Mouse (Mus musculus): ENCODE measurements around the gene Nbeal1. TPM values are rescaled to one million over a fixed set of nuclear protein-coding genes. Genes with fewer than 3 reads are reported as not detected.

Gene Nbeal1
- polyA plus RNA-seq, 1 experiment: 42.0 TPM

GRCm38 (mm10) chr1:60188454-60188853 is 8.1 kb downstream of the Nbeal1 start:
- TF ChIP-seq POLR2A (IDR thresholded peaks at IDR 0.05; ENCODE audit: insufficient read depth, low read length): no peak
- no peak for TF ChIP-seq CTCF (IDR thresholded peaks at IDR 0.05; ENCODE audit: low read depth, low read length)
- no peak for TF ChIP-seq EP300 (IDR thresholded peaks at IDR 0.05; ENCODE audit: insufficient read depth, low read depth, low read length)
- Histone ChIP-seq H3K27me3 (ENCODE audit: control insufficient read depth, insufficient read depth, low read length, poor library complexity, severe bottlenecking) (no peaks in the 10 kb centered on the region), H3K9ac (ENCODE audit: low read depth, poor library complexity, severe bottlenecking) (no peak overlapping the region), H3K36me3 (ENCODE audit: control insufficient read depth, insufficient read depth, low read length, poor library complexity, severe bottlenecking) (no peaks in the 10 kb centered on the region; the same call in 1 of the 2 replicates), H3K27ac (ENCODE audit: insufficient read depth, low read length) (no peak overlapping the region), H3K9me3 (replicated peaks; ENCODE audit: control insufficient read depth, insufficient read depth, low read length, poor library complexity, severe bottlenecking) (no peaks in the 10 kb centered on the region), H3K4me1 (ENCODE audit: control insufficient read depth, insufficient read depth, low read length) (no peaks in the 10 kb centered on the region), H3K4me3 (ENCODE audit: low read depth, low read length) (no peak overlapping the region)

DNA sequence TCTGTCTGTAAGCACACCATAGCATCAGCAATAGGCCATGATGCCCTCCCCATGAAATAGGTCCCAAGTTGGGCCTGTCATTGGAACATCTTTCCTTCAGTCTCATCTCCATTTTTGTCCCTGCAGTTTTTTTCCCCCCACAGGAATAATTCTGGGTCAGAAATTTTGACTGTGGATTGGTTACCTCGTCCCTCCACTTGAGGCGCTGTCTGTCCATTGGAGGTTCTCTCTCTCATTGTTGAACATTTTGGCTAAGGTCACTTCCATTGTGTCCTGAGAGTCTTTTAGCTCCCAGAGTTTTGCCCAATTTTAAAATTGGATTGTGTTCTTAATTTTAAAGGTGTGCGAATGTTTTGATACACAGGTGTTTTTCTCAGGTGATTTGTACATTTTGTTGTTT is 16.4 kb downstream of the Nbeal1 start:
- H3K9ac ChIP-seq (ENCODE audit: low read depth, poor library complexity, severe bottlenecking): no peak overlapping the region
- no peak for TF ChIP-seq EP300 (IDR thresholded peaks at IDR 0.05; ENCODE audit: insufficient read depth, low read depth, low read length)
- TF ChIP-seq POLR2A (IDR thresholded peaks at IDR 0.05; ENCODE audit: insufficient read depth, low read length): no peak
- TF ChIP-seq CTCF (IDR thresholded peaks at IDR 0.05; ENCODE audit: low read depth, low read length): no peak
- H3K36me3 ChIP-seq (ENCODE audit: control insufficient read depth, insufficient read depth, low read length, poor library complexity, severe bottlenecking): peaks cover 5% of the 10 kb centered on the region; the same call in 1 of the 2 replicates

DNA sequence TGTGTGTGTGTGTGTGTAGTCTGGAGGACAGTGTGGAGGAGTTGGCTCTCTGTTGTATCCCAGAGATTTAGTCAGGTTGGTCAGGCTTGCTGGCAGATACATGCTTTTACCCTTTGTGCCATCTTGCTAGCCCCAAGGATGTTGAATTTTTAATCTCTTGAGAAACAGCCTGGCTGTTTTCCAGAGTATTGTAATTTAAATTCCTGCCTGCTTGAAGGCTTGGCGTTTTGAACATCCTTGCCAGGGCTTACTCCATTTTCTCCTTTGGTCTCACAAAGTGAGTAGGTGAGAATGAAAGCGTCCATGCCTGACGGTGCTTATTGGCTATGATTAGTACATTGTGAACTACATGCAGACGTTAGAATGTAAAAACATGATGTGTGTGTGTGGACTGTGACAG is 18.6 kb downstream of the Nbeal1 start:
- Histone ChIP-seq H3K27me3 (ENCODE audit: control insufficient read depth, insufficient read depth, low read length, poor library complexity, severe bottlenecking) (no peaks in the 10 kb centered on the region), H3K4me1 (ENCODE audit: control insufficient read depth, insufficient read depth, low read length) (no peaks in the 10 kb centered on the region), H3K9me3 (replicated peaks; ENCODE audit: control insufficient read depth, insufficient read depth, low read length, poor library complexity, severe bottlenecking) (no peaks in the 10 kb centered on the region), H3K9ac (ENCODE audit: low read depth, poor library complexity, severe bottlenecking) (no peak overlapping the region), H3K4me3 (ENCODE audit: low read depth, low read length) (no peak overlapping the region), H3K36me3 (ENCODE audit: control insufficient read depth, insufficient read depth, low read length, poor library complexity, severe bottlenecking) (peaks cover 9% of the 10 kb centered on the region), H3K27ac (ENCODE audit: insufficient read depth, low read length) (no peak overlapping the region)
- TF ChIP-seq POLR2A (IDR thresholded peaks at IDR 0.05; ENCODE audit: insufficient read depth, low read length) (no peak), EP300 (IDR thresholded peaks at IDR 0.05; ENCODE audit: insufficient read depth, low read depth, low read length) (no peak), CTCF (IDR thresholded peaks at IDR 0.05; ENCODE audit: low read depth, low read length) (no peak)

More for the DNA sequence above, 16.4 kb downstream of the Nbeal1 start:
- Histone ChIP-seq H3K27ac (ENCODE audit: insufficient read depth, low read length) (no peak overlapping the region), H3K27me3 (ENCODE audit: control insufficient read depth, insufficient read depth, low read length, poor library complexity, severe bottlenecking) (no peaks in the 10 kb centered on the region), H3K4me1 (ENCODE audit: control insufficient read depth, insufficient read depth, low read length) (no peaks in the 10 kb centered on the region), H3K9me3 (replicated peaks; ENCODE audit: control insufficient read depth, insufficient read depth, low read length, poor library complexity, severe bottlenecking) (no peaks in the 10 kb centered on the region), H3K4me3 (ENCODE audit: low read depth, low read length) (no peak overlapping the region)

- Histone ChIP-seq H3K4me3 (ENCODE audit: low read depth, low read length) (no peak overlapping the region), H3K9ac (ENCODE audit: low read depth, poor library complexity, severe bottlenecking) (no peak overlapping the region), H3K36me3 (ENCODE audit: control insufficient read depth, insufficient read depth, low read length, poor library complexity, severe bottlenecking) (peaks cover 7% of the 10 kb centered on the region), H3K27me3 (ENCODE audit: control insufficient read depth, insufficient read depth, low read length, poor library complexity, severe bottlenecking) (no peaks in the 10 kb centered on the region), H3K9me3 (replicated peaks; ENCODE audit: control insufficient read depth, insufficient read depth, low read length, poor library complexity, severe bottlenecking) (no peaks in the 10 kb centered on the region), H3K4me1 (ENCODE audit: control insufficient read depth, insufficient read depth, low read length) (no peaks in the 10 kb centered on the region), H3K27ac (ENCODE audit: insufficient read depth, low read length) (no peak overlapping the region)
- TF ChIP-seq EP300 (IDR thresholded peaks at IDR 0.05; ENCODE audit: insufficient read depth, low read depth, low read length) (no peak), CTCF (IDR thresholded peaks at IDR 0.05; ENCODE audit: low read depth, low read length) (no peak), POLR2A (IDR thresholded peaks at IDR 0.05; ENCODE audit: insufficient read depth, low read length) (no peak)
Measured at GRCm38 (mm10) chr1:60236261-60236660, 55.9 kb downstream of the Nbeal1 start.

DNA sequence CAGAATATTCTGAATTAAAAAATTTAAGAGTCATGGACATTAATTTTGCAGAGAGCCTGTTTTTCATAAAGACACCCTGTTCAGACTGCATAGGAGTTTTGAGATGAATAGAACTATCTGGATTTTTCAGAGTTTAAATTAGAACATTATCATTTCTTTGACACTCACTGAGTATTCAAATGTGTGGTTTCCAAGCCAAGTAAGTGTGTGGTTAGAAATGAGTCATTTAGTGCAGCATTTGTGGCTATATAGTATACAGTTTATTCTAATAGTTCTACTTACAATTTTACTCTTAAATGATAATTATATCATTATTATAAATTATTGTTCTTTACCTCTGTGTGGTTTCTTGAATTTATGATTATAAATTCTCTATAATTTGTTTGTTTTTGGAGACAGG is 60.0 kb downstream of the Nbeal1 start:
- TF ChIP-seq POLR2A (IDR thresholded peaks at IDR 0.05; ENCODE audit: insufficient read depth, low read length): no peak
- TF ChIP-seq CTCF (IDR thresholded peaks at IDR 0.05; ENCODE audit: low read depth, low read length): no peak
- TF ChIP-seq EP300 (IDR thresholded peaks at IDR 0.05; ENCODE audit: insufficient read depth, low read depth, low read length): no peak
- H3K9me3 ChIP-seq (replicated peaks; ENCODE audit: control insufficient read depth, insufficient read depth, low read length, poor library complexity, severe bottlenecking): no peaks in the 10 kb centered on the region
- H3K4me1 ChIP-seq (ENCODE audit: control insufficient read depth, insufficient read depth, low read length): no peaks in the 10 kb centered on the region
- H3K4me3 ChIP-seq (ENCODE audit: low read depth, low read length): no peak overlapping the region
- no peaks in the 10 kb centered on the region for H3K27me3 ChIP-seq (ENCODE audit: control insufficient read depth, insufficient read depth, low read length, poor library complexity, severe bottlenecking)
- H3K27ac ChIP-seq (ENCODE audit: insufficient read depth, low read length): no peak overlapping the region
- no peak overlapping the region for H3K9ac ChIP-seq (ENCODE audit: low read depth, poor library complexity, severe bottlenecking)
- H3K36me3 ChIP-seq (ENCODE audit: control insufficient read depth, insufficient read depth, low read length, poor library complexity, severe bottlenecking): peaks cover 4% of the 10 kb centered on the region; the same call in 1 of the 2 replicates

DNA sequence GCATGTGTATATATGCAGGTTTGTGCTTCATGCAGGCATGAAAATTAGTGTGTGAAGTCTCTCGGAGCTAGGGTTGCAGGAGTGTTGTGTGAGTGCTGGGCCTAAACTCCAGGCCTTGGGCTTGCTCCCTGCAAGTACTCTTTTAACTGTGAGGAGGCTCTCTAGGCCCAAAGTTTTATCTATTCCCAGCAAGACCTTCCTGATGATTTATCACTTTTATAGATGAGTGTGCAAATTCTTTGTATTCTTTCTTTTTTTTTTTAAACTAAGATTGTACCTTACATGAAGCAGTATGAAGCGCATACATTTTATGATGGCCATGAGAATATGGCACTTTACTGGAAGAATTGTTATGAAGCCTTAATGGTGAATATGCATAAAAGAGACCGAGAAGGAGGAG is 87.7 kb downstream of the Nbeal1 start:
- Histone ChIP-seq H3K9ac (ENCODE audit: low read depth, poor library complexity, severe bottlenecking) (no peak overlapping the region), H3K36me3 (ENCODE audit: control insufficient read depth, insufficient read depth, low read length, poor library complexity, severe bottlenecking) (peaks cover 2% of the 10 kb centered on the region; the same call in 1 of the 2 replicates)

More for the DNA sequence above, 87.7 kb downstream of the Nbeal1 start:
- no peaks in the 10 kb centered on the region for H3K27me3 ChIP-seq (ENCODE audit: control insufficient read depth, insufficient read depth, low read length, poor library complexity, severe bottlenecking)
- H3K4me3 ChIP-seq (ENCODE audit: low read depth, low read length): no peak overlapping the region
- TF ChIP-seq CTCF (IDR thresholded peaks at IDR 0.05; ENCODE audit: low read depth, low read length): no peak
- no peak for TF ChIP-seq EP300 (IDR thresholded peaks at IDR 0.05; ENCODE audit: insufficient read depth, low read depth, low read length)
- TF ChIP-seq POLR2A (IDR thresholded peaks at IDR 0.05; ENCODE audit: insufficient read depth, low read length): no peak
- no peaks in the 10 kb centered on the region for H3K9me3 ChIP-seq (replicated peaks; ENCODE audit: control insufficient read depth, insufficient read depth, low read length, poor library complexity, severe bottlenecking)
- H3K4me1 ChIP-seq (ENCODE audit: control insufficient read depth, insufficient read depth, low read length): no peaks in the 10 kb centered on the region
- H3K27ac ChIP-seq (ENCODE audit: insufficient read depth, low read length): no peak overlapping the region

Measured in ES-Bruce4 (cell line).